Comparison of ENCODE assay signal across 8 mouse cellular contexts in genomic region chr2:153609548-153609947, GRCm38 (mm10). TPM values are rescaled to one million over a fixed set of nuclear protein-coding genes. Genes with fewer than 3 reads are reported as not detected.
DNase-seq lines count a peak whose midpoint lies in the region; ATAC-seq and TF ChIP-seq lines count a peak whose summit lies in the region.

No protein-coding gene starts in this region.

- TF ChIP-seq POLR2A in olfactory bulb, adult 2 months (IDR thresholded peaks at IDR 0.05; ENCODE audit: insufficient read depth, low read depth, low read length), result no peak

- no peaks in the 10 kb centered on the region for H3K27me3 ChIP-seq in forebrain, embryonic 16.5 days (replicated peaks; ENCODE audit: control insufficient read depth, insufficient read depth, low read length)

- intact Hi-C loops in heart, postnatal 25 days (cut with DNase I), result no loop called here

- ATAC-seq in forebrain, embryonic 16.5 days, result peak; percentile 47

- H3K4me1 ChIP-seq in forebrain, embryonic 16.5 days (replicated peaks; ENCODE audit: control insufficient read depth, insufficient read depth, low read length), result peaks cover 42% of the 10 kb centered on the region
- H3K4me1 ChIP-seq in olfactory bulb, adult 2 months (ENCODE audit: control insufficient read depth, insufficient read depth, low read length), result peaks cover 17% of the 10 kb centered on the region

- H3K36me3 ChIP-seq in forebrain, embryonic 16.5 days (ENCODE audit: control insufficient read depth, insufficient read depth), result no peaks in the 10 kb centered on the region

- DNase-seq in ES-CJ7 (ENCODE audit: low read depth, low spot score), result peak; percentile 85
- peak; percentile 95 to 97 for DNase-seq in cerebellum, adult 18-20 months
- DNase-seq in heart, postnatal 25 days (ENCODE audit: low spot score), result peak; percentile 71
- peak; percentile 66 to 88 for DNase-seq in layer of hippocampus, adult 18-20 months (ENCODE audit: low spot score in 2 of 2)
- peak; percentile 86 to 91 for DNase-seq in lung, adult 18-20 months
- DNase-seq in thymus, postnatal 0 days (ENCODE audit: low spot score), result peak; percentile 74

- no peaks in the 10 kb centered on the region for H3K9me3 ChIP-seq in forebrain, embryonic 16.5 days (ENCODE audit: control insufficient read depth, low read length)

- peak overlapping the region; percentile 59 for H3K27ac ChIP-seq in forebrain, embryonic 16.5 days (ENCODE audit: low read length)
- H3K27ac ChIP-seq in olfactory bulb, adult 2 months (ENCODE audit: insufficient read depth, low read depth, low read length), result no peak overlapping the region

- TF ChIP-seq CTCF in olfactory bulb, adult 2 months (IDR thresholded peaks at IDR 0.05; ENCODE audit: insufficient read depth, low read depth, low read length), result peak; percentile 58; the same call in 1 of the 2 replicates

- H3K9ac ChIP-seq in forebrain, embryonic 16.5 days (replicated peaks; ENCODE audit: low read depth, low read length), result no peak overlapping the region

- H3K4me2 ChIP-seq in forebrain, embryonic 16.5 days (ENCODE audit: low read length), result no peak overlapping the region

- no peak overlapping the region for H3K4me3 ChIP-seq in forebrain, embryonic 16.5 days (replicated peaks; ENCODE audit: low read length)
- no peak overlapping the region for H3K4me3 ChIP-seq in olfactory bulb, adult 2 months (ENCODE audit: insufficient read depth, low read depth, low read length)

- 5% methylated on average over 9 of the region's 9 CpGs for WGBS in forebrain, embryonic 16.5 days
- 27% methylated on average over 9 of the region's 9 CpGs for WGBS in olfactory bulb, adult 2 months

RNA-seq across cellular contexts. Expression of gene Commd7, which starts 23.0 kb away (rescaled TPM):
- polyA plus RNA-seq in forebrain, embryonic 16.5 days (2015; fragmentation: Nextera tagmentation; extraction: Ambion mirVana), result 99.8 and 108 TPM in 2 replicates
- 10 to 100 TPM; 13.9 to 14.6 TPM for total RNA-seq in heart, postnatal 25 days (2021)
- 10 to 100 TPM; 30.6 to 31.5 TPM for total RNA-seq in layer of hippocampus, adult 18-20 months (2021)
- not detected in 2 replicates for polyA plus RNA-seq in olfactory bulb, adult 2 months (2012; ENCODE audit: insufficient read depth, insufficient read length, low replicate concordance, missing spikeins)
- polyA plus RNA-seq in thymus, postnatal 0 days (2015; fragmentation: Nextera tagmentation; extraction: Ambion mirVana), result 88.5 and 89.0 TPM in 2 replicates

RNA-seq across cellular contexts. Expression of gene Dnmt3b, which starts 39.7 kb away (rescaled TPM):
- polyA plus RNA-seq in forebrain, embryonic 16.5 days (2015; fragmentation: Nextera tagmentation; extraction: Ambion mirVana), result 3.1 and 3.4 TPM in 2 replicates
- total RNA-seq in heart, postnatal 25 days (2021), result 1 to 10 TPM; 1.3 to 1.4 TPM
- total RNA-seq in layer of hippocampus, adult 18-20 months (2021), result 1 to 10 TPM in 1 of 2 experiments, under 1 TPM in 1; 0.87 to 1.5 TPM
- polyA plus RNA-seq in olfactory bulb, adult 2 months (2012; ENCODE audit: insufficient read depth, insufficient read length, low replicate concordance, missing spikeins), result not detected in 2 replicates
- 17.9 and 19.3 TPM in 2 replicates for polyA plus RNA-seq in thymus, postnatal 0 days (2015; fragmentation: Nextera tagmentation; extraction: Ambion mirVana)

Comparison
In these comparisons a context has a peak if more than half of its experiments do, and no peak if none do; other contexts are left out.
1. RNA of gene Commd7, which starts 23.0 kb away (polyA plus RNA-seq): 99.8 to 108 TPM in forebrain, embryonic 16.5 days and 88.5 to 89.0 TPM in thymus, postnatal 0 days; not detected in olfactory bulb, adult 2 months; every median in the first group is over 10 times any median in the second.
2. Peak in every context shown above with its lines, with median percentiles within 50 percentile points of each other: DNase-seq.